Mouse (Mus musculus) lung, embryonic 15.5 days (tissue): ENCODE measurements around the gene Cops3. TPM values are rescaled to one million over a fixed set of nuclear protein-coding genes. Genes with fewer than 3 reads are reported as not detected.
"Not testable (repeated sequence)": the region's sequence is repeated elsewhere in the genome, so short reads cannot be mapped to it uniquely, and the experiment has no call there.

Experiments
- ATAC-seq: fragments of 200-750 bp; cut with Nextera tagmentation; 2 replicates; pipeline ENCODE4 v1.8.0; 2017; ENCODE audit warnings: moderate number of reproducible peaks, borderline replicate concordance; ENCODE audit not compliant: low FRiP score, low TSS enrichment; ENCODE audit errors: extremely low read depth
- H3K27ac ChIP-seq: fragments of 300-500 bp; sonication (generic); 2 replicates; pipeline ENCODE4 v1.5.1; 2015; ENCODE audit warnings: moderate library complexity, mild to moderate bottlenecking, inconsistent platforms
- H3K27me3 ChIP-seq: fragments of 300-500 bp; sonication (generic); 2 replicates; pipeline ENCODE4 v1.6.1; 2015; ENCODE audit warnings: inconsistent platforms
- H3K36me3 ChIP-seq: fragments of 300-500 bp; sonication (generic); 2 replicates; pipeline ENCODE4 v1.6.1; 2015; ENCODE audit warnings: inconsistent platforms
- H3K4me1 ChIP-seq: fragments of 300-500 bp; sonication (generic); 2 replicates; pipeline ENCODE4 v1.6.1; 2015; ENCODE audit warnings: inconsistent platforms
- H3K4me2 ChIP-seq: fragments of 300-500 bp; sonication (generic); 2 replicates; pipeline ENCODE4 v1.6.1; 2015; ENCODE audit warnings: inconsistent platforms, mild to moderate bottlenecking, moderate library complexity
- H3K4me3 ChIP-seq: fragments of 300-500 bp; sonication (generic); 2 replicates; pipeline ENCODE4 v1.5.1; 2015; ENCODE audit warnings: mild to moderate bottlenecking, inconsistent platforms
- H3K9ac ChIP-seq: fragments of 300-500 bp; sonication (generic); 2 replicates; pipeline ENCODE4 v1.6.1; 2015; ENCODE audit warnings: inconsistent platforms
- H3K9me3 ChIP-seq: fragments of 300-500 bp; sonication (generic); 2 replicates; pipeline ENCODE4 v1.6.1; 2016; ENCODE audit warnings: inconsistent platforms
- WGBS: fragments of 180-500 bp; shearing (Covaris S2); methylation state at CpG from one replicate; pipeline ENCODE4 v1.1.7; 2015; 5-methylcytosine and 5-hydroxymethylcytosine counted together
- polyA plus RNA-seq: library from polyadenylated mRNA; unstranded; fragments of >200 nt; fragmentation: Nextera tagmentation; extraction: Ambion mirVana; gene quantifications from 2 replicates; pipeline ENCODE4 v1.2.1, GENCODE M21; 2015

Gene Cops3
- polyA plus RNA-seq, 1 experiment from 2014 or later: 214 TPM

GRCm38 (mm10) chr11:59846311-59846710 lies 6.7 kb upstream of the Cops3 start:
- H3K9me3 ChIP-seq: no peaks in the 10 kb centered on the region
- 95% methylated on average over 11 of the region's 11 CpGs for WGBS

GRCm38 (mm10) chr11:59839008-59839458 lies 605 bp downstream of the Cops3 start, which contains the start of gene Nt5m:
TSS of gene Nt5m (plus strand) at chr11:59839447.
- peaks cover 27% of the 10 kb centered on the region for H3K36me3 ChIP-seq
- peaks cover 20% of the 10 kb centered on the region for H3K4me1 ChIP-seq
- H3K4me2 ChIP-seq: peak within 1 kb of the TSS; percentile 70
- H3K27me3 ChIP-seq: no peaks in the 10 kb centered on the region
- ATAC-seq: peak; percentile 97
- H3K4me3 ChIP-seq: peak within 1 kb of the TSS; percentile 100
- H3K9me3 ChIP-seq: no peaks in the 10 kb centered on the region
- WGBS: under 1% methylated on average over 24 of the region's 24 CpGs
- peak within 1 kb of the TSS; percentile 96 for H3K9ac ChIP-seq
- peak within 1 kb of the TSS; percentile 99 for H3K27ac ChIP-seq

More at GRCm38 (mm10) chr11:59846311-59846710, 6.7 kb upstream of the Cops3 start:
- no peak overlapping the region for H3K9ac ChIP-seq
- no peak overlapping the region for H3K4me3 ChIP-seq
- peaks cover 17% of the 10 kb centered on the region; the same call in 1 of the 2 replicates for H3K4me1 ChIP-seq
- ATAC-seq: no peak
- no peak overlapping the region for H3K27ac ChIP-seq
- H3K4me2 ChIP-seq: no peak overlapping the region
- H3K36me3 ChIP-seq: peaks cover 3% of the 10 kb centered on the region; the same call in 1 of the 2 replicates
- no peaks in the 10 kb centered on the region for H3K27me3 ChIP-seq

GRCm38 (mm10) chr11:59838426-59838825 lies 1.2 kb downstream of the Cops3 start:
- 57% methylated on average over 4 of the region's 4 CpGs for WGBS
- H3K27ac ChIP-seq: no peak overlapping the region
- peak overlapping the region; percentile 96 for H3K9ac ChIP-seq
- peak overlapping the region; percentile 70 for H3K4me2 ChIP-seq
- peaks cover 20% of the 10 kb centered on the region for H3K4me1 ChIP-seq
- peak overlapping the region; percentile 100 for H3K4me3 ChIP-seq
- H3K36me3 ChIP-seq: peaks cover 33% of the 10 kb centered on the region
- no peaks in the 10 kb centered on the region for H3K27me3 ChIP-seq
- H3K9me3 ChIP-seq: no peaks in the 10 kb centered on the region
- ATAC-seq: no peak

- peaks cover 39% of the 10 kb centered on the region for H3K36me3 ChIP-seq
- ATAC-seq, H3K27ac ChIP-seq, H3K9me3 ChIP-seq, H3K27me3 ChIP-seq, H3K9ac ChIP-seq: not testable (repeated sequence)
- peak overlapping the region; percentile 70 for H3K4me2 ChIP-seq
- peak overlapping the region; percentile 100 for H3K4me3 ChIP-seq
- WGBS: no CpG with 5 or more reads among the region's 1 CpGs
- peaks cover 20% of the 10 kb centered on the region for H3K4me1 ChIP-seq
These were observed 1.8 kb downstream of the Cops3 start for GRCm38 (mm10) chr11:59837789-59838188.

GRCm38 (mm10) chr11:59821625-59822024 lies 18.0 kb downstream of the Cops3 start:
- Histone ChIP-seq H3K4me1 (no peaks in the 10 kb centered on the region), H3K9me3 (no peaks in the 10 kb centered on the region), H3K9ac (no peak overlapping the region), H3K27me3 (no peaks in the 10 kb centered on the region), H3K4me3 (no peak overlapping the region), H3K4me2 (no peak overlapping the region), H3K36me3 (peaks cover 95% of the 10 kb centered on the region), H3K27ac (no peak overlapping the region)
- ATAC-seq: no peak
- WGBS: 87% methylated on average over 3 of the region's 3 CpGs

- H3K27ac ChIP-seq: no peak overlapping the region
- WGBS: 92% methylated on average over 3 of the region's 3 CpGs
- ATAC-seq: no peak
- H3K9me3 ChIP-seq: no peaks in the 10 kb centered on the region
- no peaks in the 10 kb centered on the region for H3K4me1 ChIP-seq
- H3K27me3 ChIP-seq: no peaks in the 10 kb centered on the region
- H3K4me2 ChIP-seq: no peak overlapping the region
- no peak overlapping the region for H3K4me3 ChIP-seq
- H3K9ac ChIP-seq: no peak overlapping the region
- H3K36me3 ChIP-seq: peaks cover 67% of the 10 kb centered on the region
These were observed 21.7 kb downstream of the Cops3 start for GRCm38 (mm10) chr11:59817916-59818315.

- no peak overlapping the region for H3K9ac ChIP-seq
- no peaks in the 10 kb centered on the region for H3K27me3 ChIP-seq
- ATAC-seq: no peak
These were observed 24.1 kb downstream of the Cops3 start for GRCm38 (mm10) chr11:59815482-59816065.

GRCm38 (mm10) chr11:59814936-59815335 lies 24.7 kb downstream of the Cops3 start:
- no peaks in the 10 kb centered on the region for H3K27me3 ChIP-seq
- 84% methylated on average over 6 of the region's 6 CpGs for WGBS
- H3K4me1 ChIP-seq: peaks cover 5% of the 10 kb centered on the region; the same call in 1 of the 2 replicates
- H3K27ac ChIP-seq: no peak overlapping the region
- H3K36me3 ChIP-seq: peaks cover 43% of the 10 kb centered on the region
- no peak overlapping the region for H3K4me3 ChIP-seq
- H3K9me3 ChIP-seq: no peaks in the 10 kb centered on the region
- no peak overlapping the region for H3K9ac ChIP-seq
- ATAC-seq: no peak
- H3K4me2 ChIP-seq: no peak overlapping the region

More at GRCm38 (mm10) chr11:59815482-59816065, 24.1 kb downstream of the Cops3 start:
- WGBS: 80% methylated on average over 6 of the region's 6 CpGs
- Histone ChIP-seq H3K9me3 (no peaks in the 10 kb centered on the region), H3K4me3 (no peak overlapping the region), H3K4me2 (no peak overlapping the region), H3K27ac (no peak overlapping the region), H3K36me3 (peaks cover 48% of the 10 kb centered on the region), H3K4me1 (peaks cover 4% of the 10 kb centered on the region; the same call in 1 of the 2 replicates)

- no peaks in the 10 kb centered on the region for H3K9me3 ChIP-seq
- no peaks in the 10 kb centered on the region for H3K27me3 ChIP-seq
- H3K9ac ChIP-seq: no peak overlapping the region
- no peak overlapping the region for H3K4me3 ChIP-seq
- peaks cover 5% of the 10 kb centered on the region; the same call in 1 of the 2 replicates for H3K4me1 ChIP-seq
- no peak overlapping the region for H3K27ac ChIP-seq
- H3K4me2 ChIP-seq: no peak overlapping the region
- WGBS: 93% methylated on average over 1 of the region's 1 CpGs
- H3K36me3 ChIP-seq: peaks cover 36% of the 10 kb centered on the region
- ATAC-seq: no peak
These were observed 25.3 kb downstream of the Cops3 start for GRCm38 (mm10) chr11:59814311-59814710.

GRCm38 (mm10) chr11:59813276-59813675 lies 26.4 kb downstream of the Cops3 start:
- H3K9me3 ChIP-seq: no peaks in the 10 kb centered on the region
- no peak overlapping the region for H3K4me3 ChIP-seq
- no peak overlapping the region for H3K27ac ChIP-seq
- H3K27me3 ChIP-seq: no peaks in the 10 kb centered on the region
- no peak for ATAC-seq
- no peak overlapping the region for H3K9ac ChIP-seq
- H3K4me1 ChIP-seq: peaks cover 15% of the 10 kb centered on the region
- WGBS: 62% methylated on average over 3 of the region's 3 CpGs
- H3K4me2 ChIP-seq: no peak overlapping the region
- H3K36me3 ChIP-seq: peaks cover 26% of the 10 kb centered on the region

GRCm38 (mm10) chr11:59811211-59811610 lies 28.4 kb downstream of the Cops3 start:
- H3K4me3 ChIP-seq: no peak overlapping the region
- H3K36me3 ChIP-seq: peaks cover 22% of the 10 kb centered on the region
- WGBS: 44% methylated on average over 4 of the region's 4 CpGs
- no peak for ATAC-seq
- no peak overlapping the region for H3K27ac ChIP-seq
- no peaks in the 10 kb centered on the region for H3K9me3 ChIP-seq
- H3K9ac ChIP-seq: no peak overlapping the region
- H3K27me3 ChIP-seq: no peaks in the 10 kb centered on the region
- peaks cover 18% of the 10 kb centered on the region for H3K4me1 ChIP-seq
- H3K4me2 ChIP-seq: no peak overlapping the region

GRCm38 (mm10) chr11:59810480-59811158 lies 29.0 kb downstream of the Cops3 start:
- ATAC-seq: no peak
- H3K4me2 ChIP-seq: peak overlapping the region; percentile 92
- H3K4me1 ChIP-seq: peaks cover 18% of the 10 kb centered on the region
- peak overlapping the region; percentile 99 for H3K27ac ChIP-seq
- peak overlapping the region; percentile 91 for H3K4me3 ChIP-seq
- H3K9ac ChIP-seq: peak overlapping the region; percentile 97
- no peaks in the 10 kb centered on the region for H3K9me3 ChIP-seq
- H3K27me3 ChIP-seq: no peaks in the 10 kb centered on the region
- H3K36me3 ChIP-seq: peaks cover 17% of the 10 kb centered on the region
- 46% methylated on average over 14 of the region's 14 CpGs for WGBS
